Comparison of ENCODE assay signal across 8 mouse cellular contexts in genomic region chr2:151575119-151575698, GRCm38 (mm10). TPM values are rescaled to one million over a fixed set of nuclear protein-coding genes. Genes with fewer than 3 reads are reported as not detected.
DNase-seq lines count a peak whose midpoint lies in the region; ATAC-seq and TF ChIP-seq lines count a peak whose summit lies in the region.

No protein-coding gene starts in this region.

- DNase-seq in A20 (ENCODE audit: low read depth, low spot score) = peak; percentile 31
- peak; percentile 26 for DNase-seq in Muller cell, postnatal 12 days (ENCODE audit: inconsistent ontology term)
- peak; percentile 35 for DNase-seq in embryo, embryonic 11.5 days (ENCODE audit: low read depth, low spot score)
- peak; percentile 56 for DNase-seq in heart, postnatal 0 days (ENCODE audit: low spot score)
- peak; percentile 44 to 56 for DNase-seq in kidney, postnatal 4 days
- peak; percentile 91 for DNase-seq in midbrain, embryonic 11.5 days (ENCODE audit: low spot score, missing footprints)
- DNase-seq in thymus, postnatal 36 days = no peak
- DNase-seq in urinary bladder, adult 18-20 months (ENCODE audit: low spot score in 2 of 2) = no peak

- peak overlapping the region; percentile 70 for H3K4me2 ChIP-seq in heart, postnatal 0 days (ENCODE audit: low read depth, low read length)
- H3K4me2 ChIP-seq in midbrain, embryonic 11.5 days = peak overlapping the region; percentile 49

- H3K9me3 ChIP-seq in heart, postnatal 0 days (replicated peaks; ENCODE audit: control insufficient read depth, low read length) = no peaks in the 10 kb centered on the region
- H3K9me3 ChIP-seq in midbrain, embryonic 11.5 days (ENCODE audit: control insufficient read depth, low read length) = no peaks in the 10 kb centered on the region

- H3K36me3 ChIP-seq in heart, postnatal 0 days (replicated peaks; ENCODE audit: control insufficient read depth, insufficient read depth, low read length) = no peaks in the 10 kb centered on the region
- no peaks in the 10 kb centered on the region for H3K36me3 ChIP-seq in midbrain, embryonic 11.5 days (ENCODE audit: control insufficient read depth, insufficient read depth, low read length)

- peak overlapping the region; percentile 46 for H3K4me3 ChIP-seq in heart, postnatal 0 days (ENCODE audit: low read depth, low read length)
- peak overlapping the region; percentile 34 for H3K4me3 ChIP-seq in midbrain, embryonic 11.5 days (ENCODE audit: low read depth, low read length)

- no peak for ATAC-seq in heart, postnatal 0 days (ENCODE audit: insufficient read depth, low read depth)
- ATAC-seq in midbrain, embryonic 11.5 days (ENCODE audit: low FRiP score) = peak; percentile 10

- peak overlapping the region; percentile 75 for H3K27ac ChIP-seq in heart, postnatal 0 days (ENCODE audit: low read depth)
- H3K27ac ChIP-seq in midbrain, embryonic 11.5 days (ENCODE audit: low read depth, low read length) = no peak overlapping the region

- WGBS in heart, postnatal 0 days = 28% methylated on average over 7 of the region's 7 CpGs
- 24% methylated on average over 7 of the region's 7 CpGs for WGBS in midbrain, embryonic 11.5 days

- TF ChIP-seq CTCF in heart, postnatal 0 days (IDR thresholded peaks at IDR 0.05; ENCODE audit: low read depth) = peak; percentile 54

- no peak for TF ChIP-seq EP300 in heart, postnatal 0 days (IDR thresholded peaks at IDR 0.05; ENCODE audit: low read depth)

- no peaks in the 10 kb centered on the region for H3K27me3 ChIP-seq in heart, postnatal 0 days (ENCODE audit: control insufficient read depth, insufficient read depth, low read length)
- H3K27me3 ChIP-seq in midbrain, embryonic 11.5 days (ENCODE audit: control insufficient read depth, insufficient read depth, low read length) = no peaks in the 10 kb centered on the region

- peaks cover 5% of the 10 kb centered on the region; the same call in 1 of the 2 replicates for H3K4me1 ChIP-seq in heart, postnatal 0 days (ENCODE audit: control insufficient read depth, insufficient read depth)
- peaks cover 8% of the 10 kb centered on the region for H3K4me1 ChIP-seq in midbrain, embryonic 11.5 days (ENCODE audit: control insufficient read depth, insufficient read depth, low read length)

- peak overlapping the region; percentile 37; the same call in 1 of the 2 replicates for H3K9ac ChIP-seq in heart, postnatal 0 days (replicated peaks; ENCODE audit: low read depth, low read length)
- peak overlapping the region; percentile 62 for H3K9ac ChIP-seq in midbrain, embryonic 11.5 days (ENCODE audit: low read length)

RNA-seq across cellular contexts. Expression of gene Sdcbp2, which starts 2.8 kb away (rescaled TPM):
- total RNA-seq in heart, postnatal 0 days (2014; rRNA removed; ENCODE audit: low replicate concordance) = 1.7 and 8.0 TPM in 2 replicates
- 1.8 and 2.2 TPM in 2 replicates for polyA plus RNA-seq in heart, postnatal 0 days (2015; fragmentation: Nextera tagmentation; extraction: Ambion mirVana)
- 0.41 and 0.56 TPM in 2 replicates for polyA plus RNA-seq in midbrain, embryonic 11.5 days (2014; fragmentation: Nextera tagmentation; extraction: Ambion mirVana)

RNA-seq across cellular contexts. Expression of gene Fkbp1a, which starts 32.9 kb away (rescaled TPM):
- 71.3 and 72.5 TPM in 2 replicates for total RNA-seq in heart, postnatal 0 days (2014; rRNA removed; ENCODE audit: low replicate concordance)
- polyA plus RNA-seq in heart, postnatal 0 days (2015; fragmentation: Nextera tagmentation; extraction: Ambion mirVana) = 454 and 476 TPM in 2 replicates
- polyA plus RNA-seq in midbrain, embryonic 11.5 days (2014; fragmentation: Nextera tagmentation; extraction: Ambion mirVana) = 566 and 602 TPM in 2 replicates

RNA-seq across cellular contexts. Expression of gene Snph, which starts 57.2 kb away (rescaled TPM):
- total RNA-seq in heart, postnatal 0 days (2014; rRNA removed; ENCODE audit: low replicate concordance) = 0.11 and 0.15 TPM in 2 replicates
- polyA plus RNA-seq in heart, postnatal 0 days (2015; fragmentation: Nextera tagmentation; extraction: Ambion mirVana) = 0.05 TPM in 1 of 2 replicates, not detected in the other
- 1.9 and 2.5 TPM in 2 replicates for polyA plus RNA-seq in midbrain, embryonic 11.5 days (2014; fragmentation: Nextera tagmentation; extraction: Ambion mirVana)

Comparison
In these comparisons a context has a peak if more than half of its experiments do, and no peak if none do; other contexts are left out.
1. DNase-seq: peak in A20 (single experiment), Muller cell, postnatal 12 days (single experiment), embryo, embryonic 11.5 days (single experiment), heart, postnatal 0 days (single experiment), kidney, postnatal 4 days (2 of 2) and midbrain, embryonic 11.5 days (single experiment); none in thymus, postnatal 36 days (0 of 2) and urinary bladder, adult 18-20 months (0 of 2).